Mouse (Mus musculus) ES-E14 (cell line): ENCODE measurements around the gene Stk24.

Experiments used
- CHD2 ChIP-seq: IDR thresholded peaks from 2 replicates; pipeline ENCODE4 v1.6.1; 2014; ENCODE audit warnings: mild to moderate bottlenecking, low read depth, low read length, inconsistent platforms
- HCFC1 ChIP-seq: IDR thresholded peaks from 2 replicates; pipeline ENCODE4 v1.6.1; 2012; ENCODE audit warnings: low read length, inconsistent platforms, borderline replicate concordance; ENCODE audit not compliant: insufficient read depth
- MAFK ChIP-seq: IDR thresholded peaks from 2 replicates; pipeline ENCODE4 v1.6.1; 2014; ENCODE audit warnings: mild to moderate bottlenecking, low read depth, low read length, inconsistent platforms; ENCODE audit not compliant: insufficient read depth
- ZNF384 ChIP-seq: IDR thresholded peaks from 2 replicates; pipeline ENCODE4 v1.6.1; 2012; ENCODE audit warnings: low read depth, low read length, inconsistent platforms

- TF ChIP-seq MAFK = no peak
- no peak for TF ChIP-seq ZNF384
- no peak for TF ChIP-seq CHD2
- TF ChIP-seq HCFC1 = no peak
These were observed 29.1 kb upstream of the Stk24 start for GRCm38 (mm10) chr14:121408944-121409343.
